Mouse (Mus musculus): ENCODE measurements around the gene Nop10. TPM values are rescaled to one million over a fixed set of nuclear protein-coding genes. Genes with fewer than 3 reads are reported as not detected.

Gene Nop10
- polyA plus RNA-seq (2015; fragmentation: Nextera tagmentation; extraction: Ambion mirVana): 114 and 120 TPM in 2 replicates

DNA sequence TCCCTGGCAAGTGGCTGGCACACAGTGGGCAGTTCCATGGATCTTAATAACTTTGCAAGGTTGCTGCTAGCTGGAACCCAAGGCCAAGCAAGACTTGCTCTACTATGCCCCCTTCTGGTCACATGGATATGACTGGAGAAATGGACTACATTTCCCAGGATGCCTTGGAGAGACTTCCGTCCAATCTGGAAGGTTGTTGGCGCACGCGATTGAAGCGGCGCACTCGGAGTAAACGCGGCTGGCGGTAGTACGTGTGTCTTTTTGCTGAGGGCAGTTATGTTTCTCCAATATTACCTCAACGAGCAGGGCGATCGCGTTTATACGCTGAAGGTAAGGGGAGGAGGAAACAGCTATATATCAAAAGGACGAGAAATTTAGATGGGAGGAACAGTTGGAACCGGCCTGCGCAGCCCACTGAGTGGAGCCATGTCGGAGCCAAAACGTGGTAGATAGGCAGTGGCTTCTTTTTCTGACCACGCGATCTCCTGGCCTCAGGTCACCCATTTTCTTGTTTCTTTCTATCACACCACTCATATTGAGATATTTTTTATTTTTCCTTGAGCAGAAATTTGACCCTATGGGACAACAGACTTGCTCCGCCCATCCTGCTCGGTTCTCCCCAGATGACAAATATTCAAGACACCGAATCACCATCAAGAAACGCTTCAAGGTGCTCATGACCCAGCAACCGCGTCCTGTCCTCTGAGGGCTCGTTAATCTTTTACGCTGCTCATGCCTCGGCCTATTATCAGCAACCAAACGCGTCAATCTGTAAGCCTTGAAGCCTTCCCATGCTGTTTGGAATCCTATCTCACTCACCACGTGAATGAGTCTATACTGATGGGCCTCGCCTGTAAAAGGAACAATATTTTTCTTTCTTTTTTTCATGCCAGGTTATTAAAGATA is at the start of gene Nop10:
Gene Nop10 (plus strand): TSS at position 179 of the 906 bp plus-strand sequence.
- WGBS: under 1% methylated on average over 36 of the region's 36 CpGs
- Histone ChIP-seq H3K4me1 (replicated peaks; ENCODE audit: control insufficient read depth, insufficient read depth, low read length) (no peaks in the 10 kb centered on the region; the same call in 1 of the 2 replicates), H3K4me2 (replicated peaks; ENCODE audit: low read depth) (peak within 1 kb of the TSS; percentile 79), H3K9me3 (ENCODE audit: control insufficient read depth) (no peaks in the 10 kb centered on the region), H3K36me3 (ENCODE audit: control insufficient read depth, insufficient read depth) (no peaks in the 10 kb centered on the region), H3K27me3 (replicated peaks; ENCODE audit: control insufficient read depth, insufficient read depth, low read length) (no peaks in the 10 kb centered on the region), H3K4me3 (ENCODE audit: low read depth, low read length) (peak within 1 kb of the TSS; percentile 70), H3K27ac (ENCODE audit: low read depth, low read length) (peak within 1 kb of the TSS; percentile 73), H3K9ac (ENCODE audit: low read depth, low read length) (peak within 1 kb of the TSS; percentile 51)
- peak; percentile 50 for ATAC-seq
- peak; percentile 95 for TF ChIP-seq CTCF (IDR thresholded peaks at IDR 0.05; ENCODE audit: low read depth)

DNA sequence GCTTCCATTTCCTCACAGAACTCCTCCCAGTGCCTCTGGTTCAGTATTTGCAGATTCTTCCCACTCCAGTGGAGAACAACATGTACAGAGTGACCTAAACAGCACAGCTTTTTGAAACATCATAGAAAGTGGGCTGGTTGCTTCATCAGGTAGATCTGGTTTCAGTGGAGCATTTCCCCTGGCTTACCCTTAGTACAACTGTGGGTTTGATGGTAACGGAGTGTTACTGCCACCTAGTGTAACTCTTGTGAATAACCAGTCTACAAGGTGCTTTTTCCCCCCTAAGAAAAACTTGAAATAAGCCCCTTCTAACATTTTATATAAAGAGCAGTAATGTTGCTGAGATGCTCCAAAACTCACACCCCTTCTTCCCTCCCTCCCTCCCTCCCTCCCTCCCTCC is 45.7 kb upstream of the Nop10 start:
- 21% methylated on average over 1 of the region's 1 CpGs for WGBS
- ATAC-seq: no peak
- H3K4me1 ChIP-seq (replicated peaks; ENCODE audit: control insufficient read depth, insufficient read depth, low read length): no peaks in the 10 kb centered on the region
- no peaks in the 10 kb centered on the region for H3K36me3 ChIP-seq (ENCODE audit: control insufficient read depth, insufficient read depth)
- H3K27me3 ChIP-seq (replicated peaks; ENCODE audit: control insufficient read depth, insufficient read depth, low read length): no peaks in the 10 kb centered on the region
- H3K9me3 ChIP-seq (ENCODE audit: control insufficient read depth): no peaks in the 10 kb centered on the region
- H3K4me3 ChIP-seq (ENCODE audit: low read depth, low read length): no peak overlapping the region
- peak; percentile 76 for TF ChIP-seq CTCF (IDR thresholded peaks at IDR 0.05; ENCODE audit: low read depth)
- no peak overlapping the region for H3K4me2 ChIP-seq (replicated peaks; ENCODE audit: low read depth)
- H3K9ac ChIP-seq (ENCODE audit: low read depth, low read length): no peak overlapping the region
- H3K27ac ChIP-seq (ENCODE audit: low read depth, low read length): no peak overlapping the region

DNA sequence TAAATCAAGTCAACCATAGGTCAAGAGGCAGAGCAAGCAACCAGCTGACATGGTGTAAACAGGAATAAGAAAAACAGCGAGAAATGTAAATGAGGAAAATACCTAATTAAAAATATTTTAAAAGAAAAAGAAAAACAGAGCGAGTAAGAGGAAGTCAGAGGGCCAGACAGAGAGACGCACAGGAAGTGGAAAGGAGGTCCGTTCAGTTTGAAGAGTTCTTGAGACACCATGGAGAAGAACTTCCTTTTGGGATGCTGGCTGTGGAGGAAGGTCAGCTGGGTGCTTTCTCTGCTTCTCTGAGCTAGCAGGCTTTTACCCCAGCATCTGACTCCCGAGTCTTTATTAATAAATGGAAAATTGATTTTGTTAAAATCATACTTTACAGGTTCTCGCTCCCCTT is 44.1 kb upstream of the Nop10 start:
- no peaks in the 10 kb centered on the region for H3K9me3 ChIP-seq (ENCODE audit: control insufficient read depth)
- TF ChIP-seq CTCF (IDR thresholded peaks at IDR 0.05; ENCODE audit: low read depth): no peak
- no peak overlapping the region for H3K9ac ChIP-seq (ENCODE audit: low read depth, low read length)
- H3K4me1 ChIP-seq (replicated peaks; ENCODE audit: control insufficient read depth, insufficient read depth, low read length): no peaks in the 10 kb centered on the region
- no peak overlapping the region for H3K4me2 ChIP-seq (replicated peaks; ENCODE audit: low read depth)
- whole genome bisulfite sequencing: 66% methylated on average over 6 of the region's 6 CpGs
- no peak for ATAC-seq
- H3K27me3 ChIP-seq (replicated peaks; ENCODE audit: control insufficient read depth, insufficient read depth, low read length): no peaks in the 10 kb centered on the region
- H3K36me3 ChIP-seq (ENCODE audit: control insufficient read depth, insufficient read depth): no peaks in the 10 kb centered on the region
- H3K27ac ChIP-seq (ENCODE audit: low read depth, low read length): no peak overlapping the region
- no peak overlapping the region for H3K4me3 ChIP-seq (ENCODE audit: low read depth, low read length)

GRCm38 (mm10) chr2:112220880-112221279 is 40.8 kb upstream of the Nop10 start:
- no peaks in the 10 kb centered on the region for H3K9me3 ChIP-seq (ENCODE audit: control insufficient read depth)
- no peaks in the 10 kb centered on the region for H3K27me3 ChIP-seq (replicated peaks; ENCODE audit: control insufficient read depth, insufficient read depth, low read length)
- no peak overlapping the region for H3K4me3 ChIP-seq (ENCODE audit: low read depth, low read length)
- H3K4me2 ChIP-seq (replicated peaks; ENCODE audit: low read depth): no peak overlapping the region
- no peaks in the 10 kb centered on the region for H3K36me3 ChIP-seq (ENCODE audit: control insufficient read depth, insufficient read depth)
- TF ChIP-seq CTCF (IDR thresholded peaks at IDR 0.05; ENCODE audit: low read depth): no peak
- no peaks in the 10 kb centered on the region for H3K4me1 ChIP-seq (replicated peaks; ENCODE audit: control insufficient read depth, insufficient read depth, low read length)
- 69% methylated on average over 5 of the region's 5 CpGs for whole genome bisulfite sequencing
- H3K27ac ChIP-seq (ENCODE audit: low read depth, low read length): no peak overlapping the region
- no peak overlapping the region for H3K9ac ChIP-seq (ENCODE audit: low read depth, low read length)
- ATAC-seq: no peak

DNA sequence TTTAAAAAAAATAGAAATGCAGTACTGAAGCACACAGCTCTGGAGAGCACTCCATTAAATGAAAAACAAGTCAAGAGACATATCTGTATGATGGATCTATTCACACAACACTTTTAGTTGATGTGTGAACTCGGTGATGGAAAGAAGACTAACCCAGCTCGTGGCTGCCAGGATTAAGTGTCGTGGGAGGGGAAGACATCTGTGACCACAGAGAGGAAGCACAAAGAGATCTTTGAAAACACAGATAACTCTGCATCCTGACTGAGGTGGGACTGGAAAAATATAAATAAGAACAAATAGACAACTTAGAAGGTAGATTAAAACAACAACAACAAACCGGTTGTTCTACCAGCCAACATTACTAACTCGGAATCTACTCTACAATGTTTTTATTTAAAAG is 39.1 kb upstream of the Nop10 start:
- Histone ChIP-seq H3K9me3 (ENCODE audit: control insufficient read depth) (no peaks in the 10 kb centered on the region), H3K27me3 (replicated peaks; ENCODE audit: control insufficient read depth, insufficient read depth, low read length) (no peaks in the 10 kb centered on the region), H3K4me2 (replicated peaks; ENCODE audit: low read depth) (no peak overlapping the region), H3K36me3 (ENCODE audit: control insufficient read depth, insufficient read depth) (no peaks in the 10 kb centered on the region), H3K4me3 (ENCODE audit: low read depth, low read length) (no peak overlapping the region), H3K4me1 (replicated peaks; ENCODE audit: control insufficient read depth, insufficient read depth, low read length) (no peaks in the 10 kb centered on the region), H3K27ac (ENCODE audit: low read depth, low read length) (no peak overlapping the region), H3K9ac (ENCODE audit: low read depth, low read length) (no peak overlapping the region)
- TF ChIP-seq CTCF (IDR thresholded peaks at IDR 0.05; ENCODE audit: low read depth): no peak
- 77% methylated on average over 5 of the region's 5 CpGs for whole genome bisulfite sequencing
- ATAC-seq: no peak

GRCm38 (mm10) chr2:112224356-112224755 is 37.4 kb upstream of the Nop10 start:
- H3K9me3 ChIP-seq (ENCODE audit: control insufficient read depth): no peaks in the 10 kb centered on the region
- no peak overlapping the region for H3K4me3 ChIP-seq (ENCODE audit: low read depth, low read length)
- H3K27ac ChIP-seq (ENCODE audit: low read depth, low read length): no peak overlapping the region
- no peaks in the 10 kb centered on the region for H3K27me3 ChIP-seq (replicated peaks; ENCODE audit: control insufficient read depth, insufficient read depth, low read length)
- ATAC-seq: no peak
- H3K36me3 ChIP-seq (ENCODE audit: control insufficient read depth, insufficient read depth): no peaks in the 10 kb centered on the region
- WGBS: 61% methylated on average over 4 of the region's 4 CpGs
- no peak overlapping the region for H3K4me2 ChIP-seq (replicated peaks; ENCODE audit: low read depth)
- no peaks in the 10 kb centered on the region for H3K4me1 ChIP-seq (replicated peaks; ENCODE audit: control insufficient read depth, insufficient read depth, low read length)
- TF ChIP-seq CTCF (IDR thresholded peaks at IDR 0.05; ENCODE audit: low read depth): no peak
- H3K9ac ChIP-seq (ENCODE audit: low read depth, low read length): no peak overlapping the region
